9 mouse cellular contexts compared by ENCODE assay signal in genomic region chr2:71965476-71965875, GRCm38 (mm10). TPM values are rescaled to one million over a fixed set of nuclear protein-coding genes. Genes with fewer than 3 reads are reported as not detected.
DNase-seq lines count a peak whose midpoint lies in the region; ATAC-seq lines count a peak whose summit lies in the region.
"Had no signal": no experiment of that assay in that cellular context is flagged by ENCODE, and none has a peak within 500 bp of the region (broad histone marks: within the 10 kb centered on the region; RNA-seq: fewer than 3 reads in every experiment).

No protein-coding gene starts in this region.

- no peak overlapping the region for H3K4me3 ChIP-seq in embryonic facial prominence, embryonic 10.5 days
- no peak overlapping the region for H3K4me3 ChIP-seq in heart, embryonic 12.5 days
- H3K4me3 ChIP-seq: neural tube, embryonic 13.5 days had no signal

- H3K27me3 ChIP-seq in embryonic facial prominence, embryonic 10.5 days (replicated peaks; ENCODE audit: low read depth, poor library complexity, severe bottlenecking) = no peaks in the 10 kb centered on the region
- H3K27me3 ChIP-seq in heart, embryonic 12.5 days (replicated peaks) = no peaks in the 10 kb centered on the region
- H3K27me3 ChIP-seq: neural tube, embryonic 13.5 days had no signal

- no peak overlapping the region for H3K9ac ChIP-seq in heart, embryonic 12.5 days
- H3K9ac ChIP-seq: neural tube, embryonic 13.5 days had no signal

- peak; percentile 90 for DNase-seq in heart, adult 11 months
- DNase-seq in heart, postnatal 36 days = no peak
- peak; percentile 65 to 66 for DNase-seq in B cell, adult 2 months
- DNase-seq in adrenal gland, adult 8-10 months = peak; percentile 26
- peak; percentile 38 for DNase-seq in embryonic facial prominence, embryonic 10.5 days (ENCODE audit: low spot score)
- peak; percentile 50 for DNase-seq in mesoderm, embryonic 11.5 days (ENCODE audit: low read depth, low spot score)

- ATAC-seq in activated CD4-positive, CD25-positive, alpha-beta regulatory T cell, adult 4 months = no peak
- ATAC-seq in heart, embryonic 12.5 days (ENCODE audit: insufficient number of reproducible peaks, low FRiP score) = no peak

- H3K27ac ChIP-seq in embryonic facial prominence, embryonic 10.5 days (replicated peaks) = no peak overlapping the region
- no peak overlapping the region for H3K27ac ChIP-seq in heart, embryonic 12.5 days (ENCODE audit: poor library complexity, severe bottlenecking)
- H3K27ac ChIP-seq: neural tube, embryonic 13.5 days had no signal

- intact Hi-C loops in heart, postnatal 36 days (cut with DNase I) = loop anchor here (5.0 kb wide), 1 partner anchor 72 kb away; no protein-coding TSS in a partner anchor

- H3K4me2 ChIP-seq in heart, embryonic 12.5 days = no peak overlapping the region
- H3K4me2 ChIP-seq: neural tube, embryonic 13.5 days had no signal

- WGBS in embryonic facial prominence, embryonic 10.5 days = 85% methylated on average over 4 of the region's 4 CpGs
- WGBS in heart, embryonic 12.5 days = 76% methylated on average over 4 of the region's 4 CpGs

- H3K4me1 ChIP-seq in embryonic facial prominence, embryonic 10.5 days = 0 out of 2 replicates have a peak, but pooled peaks cover 2% of the 10 kb centered on the region
- no peaks in the 10 kb centered on the region for H3K4me1 ChIP-seq in heart, embryonic 12.5 days (replicated peaks)
- H3K4me1 ChIP-seq: neural tube, embryonic 13.5 days had no signal

- no peaks in the 10 kb centered on the region for H3K36me3 ChIP-seq in embryonic facial prominence, embryonic 10.5 days (replicated peaks)
- no peaks in the 10 kb centered on the region for H3K36me3 ChIP-seq in heart, embryonic 12.5 days
- H3K36me3 ChIP-seq: neural tube, embryonic 13.5 days had no signal

- H3K9me3 ChIP-seq in embryonic facial prominence, embryonic 10.5 days = no peaks in the 10 kb centered on the region
- H3K9me3 ChIP-seq in heart, embryonic 12.5 days (replicated peaks) = no peaks in the 10 kb centered on the region
- H3K9me3 ChIP-seq: neural tube, embryonic 13.5 days had no signal

RNA-seq across cellular contexts. Expression of gene Rapgef4, which starts 15.6 kb away (rescaled TPM):
- 10 to 100 TPM; 25.8 to 33.4 TPM for total RNA-seq in heart, postnatal 36 days (2021)
- 100 to 1,000 TPM; 138 to 583 (median 298) TPM for total RNA-seq in adrenal gland, adult 8-10 months (2022)
- polyA plus RNA-seq in embryonic facial prominence, embryonic 10.5 days (2016; fragmentation: Nextera tagmentation; extraction: Ambion mirVana) = 2.9 and 3.5 TPM in 2 replicates
- 1 to 10 TPM; 5.4 to 5.5 TPM for polyA plus RNA-seq in activated CD4-positive, CD25-positive, alpha-beta regulatory T cell, adult 4 months (2017; shearing (Covaris generic))
- 5.2 and 5.3 TPM in 2 replicates for polyA plus RNA-seq in heart, embryonic 12.5 days (2016; fragmentation: Nextera tagmentation; extraction: Ambion mirVana)

Comparison
In these comparisons a context has a peak if more than half of its experiments do, and no peak if none do; other contexts are left out.
1. DNase-seq: peak in heart, adult 11 months (single experiment), B cell, adult 2 months (2 of 2), adrenal gland, adult 8-10 months (single experiment), embryonic facial prominence, embryonic 10.5 days (single experiment) and mesoderm, embryonic 11.5 days (single experiment); none in heart, postnatal 36 days (0 of 2).